Mouse (Mus musculus) lung, embryonic 14.5 days (tissue): ENCODE data around the gene Dnajc22. TPM values are rescaled to one million over a fixed set of nuclear protein-coding genes. Genes with fewer than 3 reads are reported as not detected.

Experiments used
- ATAC-seq: fragments of 200-750 bp; cut with Nextera tagmentation; 2 replicates; pipeline ENCODE4 v1.8.0; 2017; ENCODE audit warnings: mild to moderate bottlenecking, moderate TSS enrichment, moderate library complexity; ENCODE audit not compliant: insufficient read depth
- DNase-seq: peaks from one replicate; pipeline ENCODE4 v3.0.0-alpha.2; 2015
- H3K27ac ChIP-seq: fragments of 300-500 bp; sonication (generic); 2 replicates; pipeline ENCODE4 v1.5.1; 2014; ENCODE audit warnings: low read depth, mild to moderate bottlenecking, moderate library complexity
- H3K27me3 ChIP-seq: fragments of 300-500 bp; sonication (generic); 2 replicates; pipeline ENCODE4 v1.6.1; 2014; ENCODE audit warnings: low read length, control low read depth; ENCODE audit not compliant: insufficient read depth
- H3K36me3 ChIP-seq: fragments of 300-500 bp; sonication (generic); 2 replicates; pipeline ENCODE4 v1.6.1; 2014; ENCODE audit warnings: control low read depth; ENCODE audit not compliant: insufficient read depth
- H3K4me1 ChIP-seq: fragments of 300-500 bp; sonication (generic); 2 replicates; pipeline ENCODE4 v1.6.1; 2014; ENCODE audit warnings: antibody characterized with exemption, control low read depth; ENCODE audit not compliant: insufficient read depth
- H3K4me2 ChIP-seq: fragments of 300-500 bp; sonication (generic); 2 replicates; pipeline ENCODE4 v1.6.1; 2014; ENCODE audit warnings: mild to moderate bottlenecking
- H3K4me3 ChIP-seq: fragments of 300-500 bp; sonication (generic); 2 replicates; pipeline ENCODE4 v1.5.1; 2014; ENCODE audit warnings: low read depth, low read length
- H3K9ac ChIP-seq: fragments of 300-500 bp; sonication (generic); 2 replicates; pipeline ENCODE4 v1.6.1; 2014
- H3K9me3 ChIP-seq: fragments of 300-500 bp; sonication (generic); 2 replicates; pipeline ENCODE4 v1.6.1; 2016; ENCODE audit warnings: low read depth, low read length, control low read depth
- CTCF ChIP-seq: IDR thresholded peaks from 2 replicates; pipeline ENCODE4 v1.5.1; 2016; ENCODE audit warnings: antibody characterized with exemption, low read depth
- WGBS: fragments of 180-500 bp; shearing (Covaris S2); extraction: QIAGEN DNeasy Blood & Tissue Kit; methylation state at CpG from one replicate; pipeline ENCODE4 v1.1.7; 2014; 5-methylcytosine and 5-hydroxymethylcytosine counted together
- microRNA-seq: library from miRNA; unstranded; fragments of <30 nt; microRNA quantifications from one replicate; pipeline ENCODE4, GENCODE M21; 2016; ENCODE audit warnings: borderline number of aligned reads
- polyA plus RNA-seq: library from polyadenylated mRNA; unstranded; fragments of >200 nt; fragmentation: Nextera tagmentation; extraction: Ambion mirVana; gene quantifications from 2 replicates; pipeline ENCODE4 v1.2.1, GENCODE M21; 2014

Dnajc22 gene
- polyA plus RNA-seq, 1 experiment from 2014 or later = 0.42 TPM

DNA sequence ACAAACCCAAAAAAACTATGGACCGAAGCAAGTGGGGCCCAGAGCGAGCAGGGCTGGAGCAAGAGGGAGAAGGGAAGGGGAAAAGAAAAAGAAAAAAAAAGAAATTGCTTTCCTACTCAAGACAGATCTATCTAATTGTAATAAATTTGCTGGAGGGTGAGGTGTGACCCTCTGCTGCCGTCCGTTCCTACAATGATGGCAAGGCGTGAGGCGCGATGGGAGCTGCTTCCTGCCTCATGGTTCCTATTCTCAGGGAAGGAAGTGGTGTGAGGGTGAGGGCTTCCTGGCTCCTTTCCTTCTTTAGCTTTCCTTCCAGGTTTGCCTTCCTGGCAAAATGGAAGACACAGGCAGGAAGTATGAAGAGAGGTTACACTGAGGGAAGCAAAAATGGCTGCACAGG lies 57.5 kb downstream of the Dnajc22 start:
- no peak for DNase-seq
- 86% methylated on average over 7 of the region's 7 CpGs for whole genome bisulfite sequencing
- no peak for TF ChIP-seq CTCF
- peaks cover 54% of the 10 kb centered on the region for H3K36me3 ChIP-seq
- no peak overlapping the region for H3K9ac ChIP-seq
- no peaks in the 10 kb centered on the region for H3K9me3 ChIP-seq
- ATAC-seq = no peak
- H3K4me2 ChIP-seq = no peak overlapping the region
- H3K4me1 ChIP-seq = no peaks in the 10 kb centered on the region
- H3K27ac ChIP-seq = no peak overlapping the region
- no peaks in the 10 kb centered on the region for H3K27me3 ChIP-seq
- no peak overlapping the region for H3K4me3 ChIP-seq

DNA sequence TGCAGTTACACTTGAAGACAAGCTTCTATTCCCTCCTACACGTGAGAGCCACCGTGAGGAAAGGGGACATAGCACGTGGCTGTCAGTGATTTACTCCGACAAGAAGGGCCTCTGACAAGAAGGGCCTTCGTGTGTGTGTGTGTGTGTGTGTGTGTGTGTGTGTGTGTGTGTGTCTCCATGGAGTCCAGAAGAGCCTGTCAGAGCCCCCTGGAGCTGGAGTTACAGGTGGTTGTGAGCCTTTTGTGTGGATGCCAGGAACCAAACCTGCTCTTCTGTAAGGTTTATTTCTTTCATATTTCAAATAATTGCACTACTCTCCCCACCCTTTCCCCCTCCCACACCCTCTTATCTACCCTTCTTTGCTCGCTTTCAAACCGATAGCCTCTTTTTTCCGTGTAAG lies 58.4 kb downstream of the Dnajc22 start:
- 52% methylated on average over 8 of the region's 8 CpGs for WGBS
- Histone ChIP-seq H3K4me3 (no peak overlapping the region), H3K27me3 (no peaks in the 10 kb centered on the region), H3K4me1 (no peaks in the 10 kb centered on the region), H3K9ac (no peak overlapping the region), H3K9me3 (no peaks in the 10 kb centered on the region), H3K4me2 (no peak overlapping the region), H3K27ac (no peak overlapping the region), H3K36me3 (peaks cover 46% of the 10 kb centered on the region)
- ATAC-seq (no peak), DNase-seq (no peak)
- TF ChIP-seq CTCF = no peak

DNA sequence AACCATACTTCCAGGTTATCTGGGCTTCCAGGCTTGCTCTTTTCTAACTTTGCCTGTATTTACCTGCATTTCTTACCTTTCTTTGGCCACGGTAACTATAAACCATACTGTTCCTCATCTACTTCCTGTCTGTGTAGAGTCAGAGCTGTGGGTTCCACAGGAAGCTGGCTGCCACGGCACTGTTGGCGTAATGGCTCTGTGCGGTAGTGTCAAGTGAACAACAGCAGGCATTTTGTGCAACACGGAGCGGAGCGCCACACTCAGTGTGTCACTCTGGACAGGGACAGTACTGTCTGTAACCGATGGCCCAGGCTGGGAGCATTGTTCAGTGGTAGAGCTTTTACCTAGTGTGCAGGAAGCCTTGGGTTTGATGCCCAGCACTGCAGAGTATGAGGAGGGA lies 60.5 kb downstream of the Dnajc22 start:
- H3K4me3 ChIP-seq = no peak overlapping the region
- H3K9ac ChIP-seq = no peak overlapping the region
- ATAC-seq = no peak
- no peaks in the 10 kb centered on the region for H3K4me1 ChIP-seq
- H3K4me2 ChIP-seq = no peak overlapping the region
- DNase-seq = no peak
- 93% methylated on average over 8 of the region's 8 CpGs for WGBS
- H3K27me3 ChIP-seq = no peaks in the 10 kb centered on the region
- H3K9me3 ChIP-seq = no peaks in the 10 kb centered on the region
- peaks cover 37% of the 10 kb centered on the region for H3K36me3 ChIP-seq
- H3K27ac ChIP-seq = no peak overlapping the region
- no peak for TF ChIP-seq CTCF

Small RNA genes within 50 kb of the gene (microRNA-seq; reads per million reads assigned to microRNA genes)
- 0.95 reads per million for gene Mir6960

Other genes with a start within 250 kb of the Dnajc22 start
- 17.1 and 19.3 TPM in 2 replicates for gene Kmt2d, start 222.0 kb upstream of the Dnajc22 start, polyA plus RNA-seq
- 8.5 and 9.5 TPM in 2 replicates for gene Rhebl1, start 198.6 kb upstream of the Dnajc22 start, polyA plus RNA-seq
- 1.0 and 1.3 TPM in 2 replicates for gene Dhh, start 194.6 kb upstream of the Dnajc22 start, polyA plus RNA-seq
- 4.5 and 5.5 TPM in 2 replicates for gene Lmbr1l, start 174.9 kb upstream of the Dnajc22 start, polyA plus RNA-seq
- gene Tuba1b, start 158.6 kb upstream of the Dnajc22 start, polyA plus RNA-seq = 2,161 and 2,216 TPM in 2 replicates
- gene Gm49450, start 139.6 kb upstream of the Dnajc22 start, polyA plus RNA-seq = not detected in 2 replicates
- 1,129 and 1,167 TPM in 2 replicates for gene Tuba1a, start 139.5 kb upstream of the Dnajc22 start, polyA plus RNA-seq
- 224 and 232 TPM in 2 replicates for gene Tuba1c, start 63.3 kb upstream of the Dnajc22 start, polyA plus RNA-seq
- 0.91 and 1.8 TPM in 2 replicates for gene Prph, start 38.0 kb upstream of the Dnajc22 start, polyA plus RNA-seq
- 33.4 and 35.1 TPM in 2 replicates for gene Troap, start 18.6 kb upstream of the Dnajc22 start, polyA plus RNA-seq
- not detected in 2 replicates for gene C1ql4, start 5.4 kb upstream of the Dnajc22 start, polyA plus RNA-seq
- 39.7 and 39.8 TPM in 2 replicates for gene Spats2, start 32.7 kb downstream of the Dnajc22 start, polyA plus RNA-seq
- 0.37 and 0.60 TPM in 2 replicates for gene Kcnh3, start 131.7 kb downstream of the Dnajc22 start, polyA plus RNA-seq
- 142 and 155 TPM in 2 replicates for gene Mcrs1, start 158.8 kb downstream of the Dnajc22 start, polyA plus RNA-seq
- 48.3 and 59.1 TPM in 2 replicates for gene Prpf40b, start 201.9 kb downstream of the Dnajc22 start, polyA plus RNA-seq
- 0.05 and 0.15 TPM in 2 replicates for gene Fam186b, start 202.7 kb downstream of the Dnajc22 start, polyA plus RNA-seq